Mouse (Mus musculus): ENCODE data around the gene Wdr20.

- TF ChIP-seq CTCF (IDR thresholded peaks at IDR 0.05; ENCODE audit: low read depth) (no peak), EP300 (IDR thresholded peaks at IDR 0.05; ENCODE audit: low read depth) (no peak)
These were observed 19.4 kb downstream of the Wdr20 start for GRCm38 (mm10) chr12:110757161-110757560.

Measured in heart, postnatal 0 days (tissue).